Mouse (Mus musculus) kidney, postnatal 0 days (tissue): ENCODE measurements around the gene Vasp. TPM values are rescaled to one million over a fixed set of nuclear protein-coding genes. Genes with fewer than 3 reads are reported as not detected.

ENCODE experiments used
- ATAC-seq: fragments of 200-750 bp; cut with Nextera tagmentation; replicated peaks from 2 replicates; pipeline ENCODE4 v1.8.0; 2017; ENCODE audit warnings: low read depth, moderate number of reproducible peaks, moderate TSS enrichment, moderate library complexity; ENCODE audit not compliant: low FRiP score
- DNase-seq: peaks from one replicate; pipeline ENCODE4 v3.0.0-alpha.2; 2016; ENCODE audit warnings: low spot score
- H3K27ac ChIP-seq: fragments of 300-500 bp; sonication (generic); 2 replicates; pipeline ENCODE4 v1.5.1; 2014; ENCODE audit warnings: mild to moderate bottlenecking
- H3K27me3 ChIP-seq: fragments of 300-500 bp; sonication (generic); 2 replicates; pipeline ENCODE4 v1.6.1; 2014; ENCODE audit warnings: low read length, mixed read lengths; ENCODE audit not compliant: insufficient read depth
- H3K36me3 ChIP-seq: fragments of 300-500 bp; sonication (generic); 2 replicates; pipeline ENCODE4 v1.6.1; 2014; ENCODE audit warnings: low read length, mixed read lengths; ENCODE audit not compliant: insufficient read depth
- H3K4me1 ChIP-seq: fragments of 300-500 bp; sonication (generic); replicated peaks from 2 replicates; pipeline ENCODE4 v1.6.1; 2014; ENCODE audit warnings: antibody characterized with exemption, low read length, mixed read lengths; ENCODE audit not compliant: insufficient read depth
- H3K4me2 ChIP-seq: fragments of 300-500 bp; sonication (generic); 2 replicates; pipeline ENCODE4 v1.6.1; 2014; ENCODE audit warnings: mild to moderate bottlenecking, low read length, moderate library complexity, mixed read lengths
- H3K4me3 ChIP-seq: fragments of 300-500 bp; sonication (generic); replicated peaks from 2 replicates; pipeline ENCODE4 v1.5.1; 2014; ENCODE audit warnings: low read depth, low read length
- H3K9ac ChIP-seq: fragments of 300-500 bp; sonication (generic); 2 replicates; pipeline ENCODE4 v1.6.1; 2014; ENCODE audit warnings: low read depth, low read length
- H3K9me3 ChIP-seq: fragments of 300-500 bp; sonication (generic); replicated peaks from 2 replicates; pipeline ENCODE4 v1.6.1; 2016; ENCODE audit warnings: low read length, inconsistent platforms, mixed read lengths
- CTCF ChIP-seq: IDR thresholded peaks from 2 replicates; pipeline ENCODE4 v1.5.1; 2016; ENCODE audit warnings: antibody characterized with exemption, low read depth, mild to moderate bottlenecking, moderate library complexity
- whole genome bisulfite sequencing: fragments of 180-500 bp; shearing (Covaris S2); extraction: QIAGEN DNeasy Blood & Tissue Kit; methylation state at CpG from one replicate; pipeline ENCODE4 v1.1.7; 2014; 5-methylcytosine and 5-hydroxymethylcytosine counted together
- polyA plus RNA-seq: library from polyadenylated mRNA; unstranded; fragments of >200 nt; fragmentation: Nextera tagmentation; extraction: Ambion mirVana; gene quantifications from 2 replicates; pipeline ENCODE4 v1.2.1, GENCODE M21; 2015

Vasp gene
- polyA plus RNA-seq, 1 experiment from 2014 or later: 89.4 TPM

DNA sequence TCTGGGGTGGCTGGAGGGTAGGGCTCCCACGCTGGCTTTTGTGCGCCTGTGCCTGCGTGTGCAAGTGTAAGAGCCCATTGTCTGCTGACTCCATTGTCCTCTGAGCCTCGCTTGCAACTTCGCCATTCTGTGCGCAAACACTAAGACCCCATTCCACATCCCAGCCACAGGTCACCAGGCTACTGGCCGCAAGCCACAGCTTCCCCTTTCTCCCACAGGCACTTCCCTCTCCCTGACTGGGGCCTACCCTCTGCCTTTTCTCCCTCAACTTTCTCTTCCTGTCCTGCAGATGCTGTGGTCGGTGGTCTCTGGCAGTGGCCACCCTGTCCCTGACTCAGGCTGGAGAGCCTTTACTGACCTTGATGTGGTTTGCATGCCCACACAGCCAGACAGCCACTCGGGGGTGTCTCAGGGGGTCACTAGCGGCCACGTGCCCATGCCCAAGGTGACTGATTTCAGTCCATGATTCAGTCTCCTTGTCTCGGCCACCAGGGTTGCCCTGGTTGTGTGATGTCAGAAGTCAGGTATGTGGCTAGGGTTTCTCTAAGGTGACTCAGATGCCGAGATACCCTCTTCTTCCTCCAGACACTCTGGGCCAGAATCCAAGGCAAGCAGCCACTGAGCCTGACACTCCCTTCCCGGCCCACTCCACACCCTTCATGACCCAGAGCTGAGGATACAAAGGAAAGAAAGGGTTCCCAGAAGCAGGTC lies 45.0 kb upstream of the Vasp start:
- no peak for ATAC-seq
- Histone ChIP-seq H3K4me1 (peaks cover 8% of the 10 kb centered on the region), H3K4me2 (no peak overlapping the region), H3K4me3 (no peak overlapping the region), H3K9me3 (no peaks in the 10 kb centered on the region), H3K27ac (no peak overlapping the region), H3K36me3 (no peaks in the 10 kb centered on the region), H3K9ac (no peak overlapping the region), H3K27me3 (0 out of 2 replicates have a peak, but pooled peaks cover 4% of the 10 kb centered on the region)
- no peak for DNase-seq
- WGBS: 55% methylated on average over 14 of the region's 14 CpGs
- TF ChIP-seq CTCF: no peak

DNA sequence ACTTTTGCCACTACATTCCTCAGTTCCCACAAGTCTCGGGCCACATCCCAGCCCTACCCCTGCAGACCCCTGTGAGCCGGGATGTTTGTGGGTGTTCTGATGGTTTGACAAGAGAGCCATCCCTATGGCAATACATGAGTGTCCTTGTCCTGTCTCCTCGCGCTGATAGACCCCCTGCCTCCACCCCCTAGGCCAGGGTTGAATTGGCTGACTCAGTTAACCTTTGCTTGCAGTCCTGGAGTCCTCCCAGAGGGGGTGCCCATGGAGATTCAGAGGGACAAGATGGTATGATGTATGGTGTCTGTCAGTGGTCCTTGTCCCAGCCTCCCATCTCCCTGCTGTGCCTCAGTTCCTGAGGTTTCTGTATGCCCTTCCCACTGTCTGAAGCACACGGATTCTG lies 42.4 kb upstream of the Vasp start:
- no peak for TF ChIP-seq CTCF
- no peak overlapping the region for H3K4me3 ChIP-seq
- no peak for DNase-seq
- H3K9ac ChIP-seq: no peak overlapping the region
- no peaks in the 10 kb centered on the region for H3K36me3 ChIP-seq
- H3K4me2 ChIP-seq: no peak overlapping the region
- H3K4me1 ChIP-seq: peaks cover 9% of the 10 kb centered on the region; the same call in 1 of the 2 replicates
- H3K9me3 ChIP-seq: no peaks in the 10 kb centered on the region
- no peak overlapping the region for H3K27ac ChIP-seq
- 43% methylated on average over 5 of the region's 5 CpGs for WGBS
- ATAC-seq: no peak
- H3K27me3 ChIP-seq: 0 out of 2 replicates have a peak, but pooled peaks cover 4% of the 10 kb centered on the region

DNA sequence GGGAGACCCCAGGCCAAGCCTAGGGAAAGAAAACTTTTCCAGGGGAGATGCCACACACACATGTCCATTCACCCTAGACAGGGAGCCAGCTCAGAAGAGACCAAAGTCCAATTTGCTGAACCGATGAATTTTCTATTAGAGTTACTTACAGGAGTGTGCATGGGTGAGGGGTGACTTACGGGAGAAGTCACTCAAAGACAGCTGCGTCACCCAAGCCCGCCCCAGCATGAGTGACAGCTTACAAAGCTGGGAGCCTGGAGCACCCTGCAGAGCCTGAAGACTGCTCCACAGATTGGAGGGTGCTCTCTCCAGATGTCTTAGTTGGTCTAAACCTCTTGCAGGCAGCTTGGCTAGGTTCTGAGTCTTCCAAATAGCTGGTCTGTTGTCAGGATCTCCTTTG lies 40.4 kb upstream of the Vasp start:
- DNase-seq: peak; percentile 21
- no peak for TF ChIP-seq CTCF

DNA sequence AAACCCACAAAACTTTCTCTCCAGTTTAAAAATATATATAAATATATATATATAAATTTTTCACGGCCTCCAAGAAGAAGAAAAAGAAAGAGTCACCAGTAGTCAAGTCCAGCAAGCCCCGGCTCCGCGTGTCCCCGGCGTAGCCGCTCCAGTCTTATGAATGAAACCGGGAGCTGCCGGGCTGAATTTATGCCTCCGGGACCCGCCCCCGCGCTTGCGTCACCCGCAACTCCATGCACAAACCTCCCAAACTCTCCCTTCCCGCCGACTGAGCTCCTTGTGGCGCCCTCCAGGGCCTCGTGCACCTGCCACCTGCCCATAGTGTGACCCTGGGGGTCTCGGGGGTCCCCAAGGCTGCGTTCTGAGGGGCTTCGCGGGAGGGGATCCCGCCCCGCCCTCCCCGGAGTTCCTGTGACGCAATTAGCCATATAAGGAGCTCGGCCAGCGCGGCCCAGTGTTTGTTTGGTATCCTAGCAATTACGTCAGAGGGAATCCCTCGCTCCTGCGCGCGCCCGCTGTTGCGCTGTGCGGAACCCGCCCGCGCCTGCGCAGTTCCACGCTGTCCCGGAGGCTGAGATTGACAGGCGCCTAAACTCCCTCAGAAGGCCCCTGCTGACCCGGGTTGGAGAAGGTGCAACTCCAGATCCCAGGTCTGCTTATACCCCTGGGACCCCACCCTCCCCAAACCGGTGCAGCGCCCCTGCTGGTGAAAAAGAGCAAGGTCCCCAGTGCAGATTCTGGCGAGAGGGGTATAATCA lies 38.4 kb upstream of the Vasp start, which contains the start of gene Fosb:
TSS of gene Fosb (minus strand) at position 168 of the 758 bp plus-strand sequence.
- WGBS: 1% methylated on average over 48 of the region's 49 CpGs
- Histone ChIP-seq H3K27me3 (peaks cover 8% of the 10 kb centered on the region), H3K9ac (peak within 1 kb of the TSS; percentile 55), H3K4me2 (peak within 1 kb of the TSS; percentile 86), H3K36me3 (no peaks in the 10 kb centered on the region), H3K9me3 (no peaks in the 10 kb centered on the region), H3K27ac (no peak within 1 kb of the TSS), H3K4me3 (peak within 1 kb of the TSS; percentile 52), H3K4me1 (peaks cover 13% of the 10 kb centered on the region; the same call in 1 of the 2 replicates)
- ATAC-seq (peak; percentile 89), DNase-seq (peak; percentile 98)
- peak; percentile 67 for TF ChIP-seq CTCF

More for the DNA sequence above, 40.4 kb upstream of the Vasp start:
- Histone ChIP-seq H3K4me2 (no peak overlapping the region), H3K4me1 (peaks cover 13% of the 10 kb centered on the region; the same call in 1 of the 2 replicates), H3K9me3 (no peaks in the 10 kb centered on the region), H3K9ac (no peak overlapping the region), H3K36me3 (no peaks in the 10 kb centered on the region), H3K4me3 (no peak overlapping the region), H3K27ac (no peak overlapping the region), H3K27me3 (0 out of 2 replicates have a peak, but pooled peaks cover under 1% of the 10 kb centered on the region)
- WGBS: 27% methylated on average over 4 of the region's 4 CpGs
- ATAC-seq: no peak

GRCm38 (mm10) chr7:19309278-19309883 lies 37.8 kb upstream of the Vasp start:
- Histone ChIP-seq H3K4me1 (peaks cover 13% of the 10 kb centered on the region; the same call in 1 of the 2 replicates), H3K27ac (no peak overlapping the region), H3K4me2 (peak overlapping the region; percentile 86), H3K9ac (peak overlapping the region; percentile 25), H3K36me3 (no peaks in the 10 kb centered on the region), H3K9me3 (no peaks in the 10 kb centered on the region), H3K27me3 (peaks cover 14% of the 10 kb centered on the region), H3K4me3 (peak overlapping the region; percentile 52)
- no peak for ATAC-seq
- no peak for DNase-seq
- under 1% methylated on average over 48 of the region's 48 CpGs for WGBS
- TF ChIP-seq CTCF: no peak
